Mouse (Mus musculus): ENCODE measurements around the gene Sestd1.

Sestd1 gene

GRCm38 (mm10) chr2:77272953-77273352 lies 7.4 kb downstream of the Sestd1 start:
- in situ Hi-C loops (cut with MboI; ENCODE audit: unreplicated experiment in 2 of 2): no loop called here

- in situ Hi-C loops (cut with MboI; ENCODE audit: unreplicated experiment in 2 of 2): no loop called here
Observed at GRCm38 (mm10) chr2:77270781-77271180, 9.6 kb downstream of the Sestd1 start.

- in situ Hi-C loops (cut with MboI; ENCODE audit: unreplicated experiment in 2 of 2): no loop called here
Observed at GRCm38 (mm10) chr2:77270136-77270535, 10.3 kb downstream of the Sestd1 start.

GRCm38 (mm10) chr2:77268612-77269239 lies 11.7 kb downstream of the Sestd1 start:
- in situ Hi-C loops (cut with MboI; ENCODE audit: unreplicated experiment in 2 of 2): no loop called here

- in situ Hi-C loops (cut with MboI; ENCODE audit: unreplicated experiment in 2 of 2): no loop called here
Observed at GRCm38 (mm10) chr2:77266931-77267330, 13.5 kb downstream of the Sestd1 start.

- in situ Hi-C loops (cut with MboI; ENCODE audit: unreplicated experiment in 2 of 2): no loop called here
Observed at GRCm38 (mm10) chr2:77266011-77266410, 14.4 kb downstream of the Sestd1 start.

- in situ Hi-C loops (cut with MboI; ENCODE audit: unreplicated experiment in 2 of 2): no loop called here
Observed at GRCm38 (mm10) chr2:77265301-77265700, 15.1 kb downstream of the Sestd1 start.

- in situ Hi-C loops (cut with MboI; ENCODE audit: unreplicated experiment in 2 of 2): no loop called here
Observed at GRCm38 (mm10) chr2:77264550-77264949, 15.8 kb downstream of the Sestd1 start.

- in situ Hi-C loops (cut with MboI; ENCODE audit: unreplicated experiment in 2 of 2): no loop called here
Observed at GRCm38 (mm10) chr2:77263477-77264435, 16.6 kb downstream of the Sestd1 start.

GRCm38 (mm10) chr2:77260134-77260533 lies 20.3 kb downstream of the Sestd1 start:
- in situ Hi-C loops (cut with MboI; ENCODE audit: unreplicated experiment in 2 of 2): no loop called here

- in situ Hi-C loops (cut with MboI; ENCODE audit: unreplicated experiment in 2 of 2): loop anchor here in 1 of 2 experiments (10.0 kb wide), 1 partner anchor 82 kb away; no protein-coding TSS in a partner anchor
Observed at GRCm38 (mm10) chr2:77253227-77253626, 27.2 kb downstream of the Sestd1 start.

GRCm38 (mm10) chr2:77251736-77252135 lies 28.7 kb downstream of the Sestd1 start:
- in situ Hi-C loops (cut with MboI; ENCODE audit: unreplicated experiment in 2 of 2): loop anchor here in 1 of 2 experiments (10.0 kb wide), 1 partner anchor 83 kb away; no protein-coding TSS in a partner anchor

GRCm38 (mm10) chr2:77249771-77250681 lies 30.4 kb downstream of the Sestd1 start:
- in situ Hi-C loops (cut with MboI; ENCODE audit: unreplicated experiment in 2 of 2): loop anchor here in 1 of 2 experiments (10.0 kb wide), 1 partner anchor 85 kb away; no protein-coding TSS in a partner anchor

GRCm38 (mm10) chr2:77248416-77248815 lies 32.0 kb downstream of the Sestd1 start:
- in situ Hi-C loops (cut with MboI; ENCODE audit: unreplicated experiment in 2 of 2): no loop called here

- in situ Hi-C loops (cut with MboI; ENCODE audit: unreplicated experiment in 2 of 2): no loop called here
Observed at GRCm38 (mm10) chr2:77247200-77247830, 33.1 kb downstream of the Sestd1 start.

- in situ Hi-C loops (cut with MboI; ENCODE audit: unreplicated experiment in 2 of 2): no loop called here
Observed at GRCm38 (mm10) chr2:77245806-77246205, 34.6 kb downstream of the Sestd1 start.

- in situ Hi-C loops (cut with MboI; ENCODE audit: unreplicated experiment in 2 of 2): no loop called here
Observed at GRCm38 (mm10) chr2:77242248-77242647, 38.1 kb downstream of the Sestd1 start.

- in situ Hi-C loops (cut with MboI; ENCODE audit: unreplicated experiment in 2 of 2): no loop called here
Observed at GRCm38 (mm10) chr2:77238607-77239006, 41.8 kb downstream of the Sestd1 start.

GRCm38 (mm10) chr2:77238046-77238445 lies 42.3 kb downstream of the Sestd1 start:
- in situ Hi-C loops (cut with MboI; ENCODE audit: unreplicated experiment in 2 of 2): no loop called here

- in situ Hi-C loops (cut with MboI; ENCODE audit: unreplicated experiment in 2 of 2): no loop called here
Observed at GRCm38 (mm10) chr2:77236860-77237259, 43.5 kb downstream of the Sestd1 start.

Data from v-Abl transformed pro-B cells (cell line).